Mouse (Mus musculus) G1E (cell line): Measurements from ENCODE around the gene Mkrn1.

Source experiments
- CTCF ChIP-seq: IDR thresholded peaks from 2 replicates; pipeline ENCODE4 v1.5.1; 2012; ENCODE audit warnings: low read depth, low read length, inconsistent platforms, mixed read lengths
- GATA1 ChIP-seq: IDR thresholded peaks from 2 replicates; pipeline ENCODE4 v1.6.1; 2012; ENCODE audit warnings: borderline replicate concordance, low read length, inconsistent platforms, mixed read lengths
- TAL1 ChIP-seq: conservative IDR thresholded peaks from 2 replicates; pipeline ENCODE4 v1.6.1; 2012; ENCODE audit warnings: low read depth, low read length, inconsistent platforms, mixed read lengths

DNA sequence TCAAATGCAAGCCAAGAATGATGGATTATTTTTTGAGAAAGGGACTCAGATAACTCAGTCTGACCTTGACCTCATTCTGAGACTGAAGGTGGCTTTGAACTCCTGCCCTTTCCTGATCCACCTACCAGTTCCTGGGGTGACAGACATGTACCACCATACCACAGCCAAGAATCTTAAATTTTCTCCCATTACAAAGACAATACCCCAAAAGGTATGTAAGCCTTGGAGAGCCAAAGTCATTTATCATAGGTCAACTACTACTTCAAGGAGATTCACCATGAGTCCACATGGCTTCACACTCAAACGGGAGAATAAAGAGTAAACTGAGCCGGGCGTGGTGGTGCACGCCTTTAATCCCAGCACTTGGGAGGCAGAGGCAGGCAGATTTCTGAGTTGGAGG, 30.3 kb upstream of the Mkrn1 start:
- TF ChIP-seq CTCF (no peak), TAL1 (no peak), GATA1 (no peak)
